Mouse (Mus musculus) spleen, postnatal 10 days (tissue): ENCODE data around the gene Fbxl17.
A peak's percentile ranks its signal among the peaks of the same experiment; 100 is the strongest.

Experiments used
- DNase-seq, 2 experiments: peaks; one replicate each; pipeline ENCODE4 v3.0.0; 2021 to 2022; ENCODE audit warnings: low spot score in 2 of 2

The Fbxl17 gene

GRCm38 (mm10) chr17:63046401-63046800 is 453.4 kb downstream of the Fbxl17 start:
- no peak for DNase-seq

GRCm38 (mm10) chr17:63045297-63045696 is 454.5 kb downstream of the Fbxl17 start:
- DNase-seq = no peak

GRCm38 (mm10) chr17:63043046-63043675 is 456.7 kb downstream of the Fbxl17 start:
- no peak for DNase-seq

- no peak for DNase-seq
Observed at GRCm38 (mm10) chr17:63037562-63037961, 462.3 kb downstream of the Fbxl17 start.

- no peak for DNase-seq
Observed at GRCm38 (mm10) chr17:63033141-63033540, 466.7 kb downstream of the Fbxl17 start.

GRCm38 (mm10) chr17:63029105-63029504 is 470.7 kb downstream of the Fbxl17 start:
- no peak for DNase-seq

- no peak for DNase-seq
Observed at GRCm38 (mm10) chr17:63025238-63025637, 474.6 kb downstream of the Fbxl17 start.

- DNase-seq = no peak
Observed at GRCm38 (mm10) chr17:63017605-63018167, 482.1 kb downstream of the Fbxl17 start.

- DNase-seq = no peak
Observed at GRCm38 (mm10) chr17:63012571-63012923, 487.3 kb downstream of the Fbxl17 start.

GRCm38 (mm10) chr17:63011893-63012570 is 487.8 kb downstream of the Fbxl17 start:
- DNase-seq = peak; percentile 9 to 60

GRCm38 (mm10) chr17:63010830-63011229 is 489.0 kb downstream of the Fbxl17 start:
- no peak for DNase-seq

GRCm38 (mm10) chr17:63008788-63009187 is 491.0 kb downstream of the Fbxl17 start:
- no peak for DNase-seq

- peak in 1 of 2 experiments; percentile 32 for DNase-seq
Observed at GRCm38 (mm10) chr17:63008277-63008676, 491.5 kb downstream of the Fbxl17 start.

GRCm38 (mm10) chr17:63007876-63008275 is 491.9 kb downstream of the Fbxl17 start:
- no peak for DNase-seq
